Mouse (Mus musculus) kidney, adult 2 months (tissue): Measurements from ENCODE around the gene Rcor3. TPM values are rescaled to one million over a fixed set of nuclear protein-coding genes. Genes with fewer than 3 reads are reported as not detected.

Experiments
- DNase-seq: peaks from one replicate; pipeline ENCODE4 v3.0.0; 2021
- H3K27ac ChIP-seq: fragments of 200-500 bp; 2 replicates; pipeline ENCODE4 v1.5.1; 2012; ENCODE audit warnings: low read depth, low read length, control low read depth, inconsistent platforms; ENCODE audit not compliant: insufficient read depth
- H3K27me3 ChIP-seq: fragments of 200-500 bp; replicated peaks from 2 replicates; pipeline ENCODE4 v1.6.1; 2012; ENCODE audit warnings: mild to moderate bottlenecking, moderate library complexity, low read length, inconsistent platforms; ENCODE audit not compliant: control insufficient read depth, insufficient read depth
- H3K36me3 ChIP-seq: fragments of 200-500 bp; 2 replicates; pipeline ENCODE4 v1.6.1; 2012; ENCODE audit warnings: mild to moderate bottlenecking, moderate library complexity, low read length, inconsistent platforms; ENCODE audit not compliant: control insufficient read depth, insufficient read depth
- H3K4me1 ChIP-seq: fragments of 200-500 bp; 2 replicates; pipeline ENCODE4 v1.6.1; 2011; ENCODE audit warnings: low read length; ENCODE audit not compliant: control insufficient read depth, insufficient read depth
- H3K4me3 ChIP-seq: fragments of 200-500 bp; 2 replicates; pipeline ENCODE4 v1.5.1; 2011; ENCODE audit warnings: mild to moderate bottlenecking, low read depth, low read length, control low read depth; ENCODE audit not compliant: insufficient read depth
- CTCF ChIP-seq: fragments of 200-500 bp; conservative IDR thresholded peaks from 2 replicates; pipeline ENCODE4 v1.5.1; 2011; ENCODE audit warnings: low read depth, mild to moderate bottlenecking, control low read depth, low read length, moderate library complexity, mixed read lengths; ENCODE audit not compliant: insufficient read depth, insufficient read length
- POLR2A ChIP-seq: fragments of 200-500 bp; IDR thresholded peaks from one replicate; pipeline ENCODE4 v1.6.1; 2011; ENCODE audit warnings: low read depth, low read length, control low read depth
- WGBS: fragments of 180-500 bp; shearing (Covaris S2); methylation state at CpG from one replicate; pipeline ENCODE4 v1.1.7; 2018; 5-methylcytosine and 5-hydroxymethylcytosine counted together
- polyA plus RNA-seq: library from polyadenylated mRNA; depleted of rRNA; stranded (reverse); fragments of >200 nt; gene quantifications from 2 replicates; pipeline ENCODE4 v1.2.3, GENCODE M21; 2012

Gene Rcor3
- polyA plus RNA-seq, 1 experiment, result 31.1 TPM

- 58% methylated on average over 13 of the region's 13 CpGs for WGBS
- no peaks in the 10 kb centered on the region for H3K27me3 ChIP-seq
- peak; percentile 85 for DNase-seq
These were observed 43.3 kb downstream of the Rcor3 start for GRCm38 (mm10) chr1:192094451-192095170.

GRCm38 (mm10) chr1:192092879-192093660 lies 44.8 kb downstream of the Rcor3 start:
- Histone ChIP-seq H3K27me3 (no peaks in the 10 kb centered on the region), H3K4me1 (peaks cover 11% of the 10 kb centered on the region), H3K27ac (peak overlapping the region; percentile 11; the same call in 1 of the 2 replicates), H3K4me3 (peak overlapping the region; percentile 18), H3K36me3 (no peaks in the 10 kb centered on the region)
- peak; percentile 93 for DNase-seq
- 31% methylated on average over 16 of the region's 16 CpGs for WGBS
- TF ChIP-seq CTCF (peak; percentile 98), POLR2A (no peak)

More at GRCm38 (mm10) chr1:192094451-192095170, 43.3 kb downstream of the Rcor3 start:
- no peaks in the 10 kb centered on the region; the same call in 1 of the 2 replicates for H3K36me3 ChIP-seq
- peaks cover 11% of the 10 kb centered on the region for H3K4me1 ChIP-seq
- TF ChIP-seq CTCF (peak; percentile 84), POLR2A (no peak)
- no peak overlapping the region for H3K27ac ChIP-seq
- no peak overlapping the region for H3K4me3 ChIP-seq

DNA sequence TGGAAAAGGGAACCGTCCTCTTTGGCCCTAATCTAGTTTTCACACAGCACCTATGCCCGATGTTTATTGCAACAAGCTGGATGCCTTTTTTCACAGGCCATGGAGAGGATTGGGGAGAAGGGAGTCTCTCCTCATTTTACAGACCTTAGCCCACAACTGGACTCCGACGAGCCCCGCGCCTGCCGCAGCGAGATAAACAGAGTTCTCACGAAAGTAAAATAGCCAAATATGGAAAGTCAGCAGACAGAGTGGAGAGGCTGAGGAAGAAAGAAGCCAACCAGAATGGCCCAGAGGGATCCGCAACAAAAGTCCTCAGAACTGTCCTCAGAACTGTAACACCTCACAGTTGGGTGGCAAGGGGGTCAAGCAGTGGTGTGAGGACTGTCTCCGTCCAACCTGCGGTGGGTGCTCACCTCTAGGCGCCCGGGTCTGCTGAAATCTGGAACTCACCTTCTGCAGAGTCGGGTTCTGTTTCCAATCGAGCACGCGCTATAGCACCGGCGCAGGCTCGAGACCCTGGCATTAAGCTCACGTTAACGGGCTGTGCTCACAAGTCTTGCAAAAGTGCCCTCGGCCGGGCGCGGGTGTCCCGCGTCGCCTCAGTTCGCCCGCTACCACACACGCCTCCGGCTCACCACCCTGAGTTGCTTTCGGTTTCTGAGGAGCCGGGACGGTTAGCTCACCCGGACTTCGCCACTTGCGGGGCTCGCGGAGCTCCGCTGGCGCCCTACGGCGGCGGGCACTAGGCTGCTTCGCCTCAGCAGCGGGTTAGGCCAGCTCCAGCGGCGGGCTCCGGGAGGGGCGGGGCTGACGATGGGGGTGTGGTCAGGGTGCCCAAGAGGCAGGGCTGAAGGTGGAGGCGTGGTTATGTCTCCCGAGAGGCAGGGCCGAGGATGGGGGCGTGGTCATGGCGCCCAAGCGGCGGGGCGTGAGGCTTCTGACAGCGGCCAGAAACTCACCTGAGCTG lies 45.8 kb downstream of the Rcor3 start, which contains the start of gene Traf5:
Gene Traf5 (minus strand): TSS at position 754 of the 967 bp plus-strand sequence.
- H3K36me3 ChIP-seq, result no peaks in the 10 kb centered on the region
- WGBS, result 1% methylated on average over 62 of the region's 63 CpGs
- peak within 1 kb of the TSS; percentile 67 for H3K27ac ChIP-seq
- H3K4me3 ChIP-seq, result peak within 1 kb of the TSS; percentile 76
- H3K4me1 ChIP-seq, result peaks cover 11% of the 10 kb centered on the region
- peak; percentile 99 for DNase-seq
- no peaks in the 10 kb centered on the region for H3K27me3 ChIP-seq
- peak; percentile 21 for TF ChIP-seq POLR2A
- no peak for TF ChIP-seq CTCF

DNA sequence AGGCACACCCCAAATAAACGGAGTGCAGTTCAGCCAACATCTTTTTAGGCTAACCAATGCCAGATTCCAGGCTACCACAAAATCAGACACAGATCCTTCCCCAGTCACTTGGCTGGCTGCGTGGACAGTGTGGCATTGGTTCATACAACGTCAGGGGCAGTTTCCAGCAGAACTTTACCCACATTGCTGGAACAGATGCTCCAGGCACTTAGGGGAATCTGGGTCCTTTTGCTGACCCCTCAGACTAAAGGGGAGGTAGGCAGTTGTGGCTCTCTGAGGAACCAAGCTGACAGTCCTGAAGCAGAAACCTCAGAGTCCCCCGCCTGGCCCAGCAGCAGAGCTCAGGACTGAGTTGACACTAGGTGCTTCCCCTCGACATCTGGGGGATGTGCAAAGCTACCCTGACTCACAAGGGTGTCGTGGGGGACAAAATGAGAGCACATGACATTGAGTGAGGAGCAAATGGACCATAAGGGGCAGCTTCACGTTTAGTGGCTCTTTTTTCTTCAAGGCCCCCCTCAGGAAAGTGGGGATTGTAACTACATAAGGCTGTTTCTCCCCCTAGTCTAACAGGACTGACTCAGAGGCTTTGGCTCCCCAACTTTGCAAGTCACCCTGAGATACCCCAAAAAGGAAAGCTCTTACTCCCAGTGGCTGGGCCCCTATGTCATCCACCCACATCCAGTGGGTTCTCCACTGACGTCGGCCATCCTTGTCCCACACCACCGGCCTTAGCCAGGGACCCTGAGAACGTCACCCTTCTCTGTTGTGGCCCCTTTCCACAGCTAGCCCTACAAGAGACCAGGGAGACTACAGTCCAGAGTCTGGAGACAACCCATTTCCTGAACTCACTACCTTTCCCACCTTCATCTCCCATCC lies 46.9 kb downstream of the Rcor3 start:
- no peak for TF ChIP-seq CTCF
- TF ChIP-seq POLR2A, result no peak
- H3K4me3 ChIP-seq, result peak overlapping the region; percentile 37; the same call in 1 of the 2 replicates
- no peaks in the 10 kb centered on the region for H3K36me3 ChIP-seq
- H3K27ac ChIP-seq, result no peak overlapping the region
- H3K4me1 ChIP-seq, result peaks cover 11% of the 10 kb centered on the region
- no peaks in the 10 kb centered on the region for H3K27me3 ChIP-seq
- no peak for DNase-seq
- 61% methylated on average over 11 of the region's 11 CpGs for WGBS

GRCm38 (mm10) chr1:192090281-192090680 lies 47.6 kb downstream of the Rcor3 start:
- WGBS, result 72% methylated on average over 3 of the region's 3 CpGs
- no peak for DNase-seq
- no peaks in the 10 kb centered on the region for H3K36me3 ChIP-seq
- no peak for TF ChIP-seq CTCF
- TF ChIP-seq POLR2A, result no peak
- no peak overlapping the region for H3K27ac ChIP-seq
- H3K4me3 ChIP-seq, result no peak overlapping the region
- H3K27me3 ChIP-seq, result no peaks in the 10 kb centered on the region
- H3K4me1 ChIP-seq, result peaks cover 11% of the 10 kb centered on the region
